Mouse (Mus musculus) myocyte (in vitro differentiated cells): ENCODE measurements at regions not wholly inside any gene's neighbourhood (a gene's known extent, or its start where the extent isn't known, plus 50 kb on each side); places are given as distances from the start of the nearest gene placed in this dataset.

Source experiments
- H3K27me3 ChIP-seq: one replicate; pipeline ENCODE4 v1.6.1; 2011; ENCODE audit not compliant: control insufficient read depth, insufficient read depth, insufficient read length
- H3K36me3 ChIP-seq: one replicate; pipeline ENCODE4 v1.6.1; 2011; ENCODE audit not compliant: control insufficient read depth, insufficient read depth
- H3K4me2 ChIP-seq: one replicate; pipeline ENCODE4 v1.6.1; 2011; ENCODE audit warnings: low read depth, control low read depth
- H3K4me3 ChIP-seq: one replicate; pipeline ENCODE4 v1.5.1; 2011; ENCODE audit warnings: mild to moderate bottlenecking, control low read depth, moderate library complexity
- H3K79me2 ChIP-seq: one replicate; pipeline ENCODE4 v1.6.1; 2011; ENCODE audit not compliant: control insufficient read depth, insufficient read depth
- H3ac ChIP-seq: one replicate; pipeline ENCODE4 v1.6.1; 2011; ENCODE audit not compliant: control insufficient read depth, insufficient read length
- CEBPB ChIP-seq: IDR thresholded peaks from 2 replicates; pipeline ENCODE4 v1.6.1; 2011; ENCODE audit warnings: mild to moderate bottlenecking, moderate library complexity; ENCODE audit not compliant: poor library complexity, insufficient read depth, severe bottlenecking
- E2F4 ChIP-seq: IDR thresholded peaks from one replicate; pipeline ENCODE4 v1.6.1; 2011; ENCODE audit warnings: mild to moderate bottlenecking, control low read depth, moderate library complexity; ENCODE audit not compliant: insufficient read depth
- MAX ChIP-seq: IDR thresholded peaks from one replicate; pipeline ENCODE4 v1.6.1; 2011; ENCODE audit warnings: low read depth, mild to moderate bottlenecking, control low read depth
- MYOD1 ChIP-seq, 3 experiments: IDR thresholded peaks; one replicate each; pipeline ENCODE4 v1.6.1; 2011; ENCODE audit warnings: control low read depth in 2 of 3, low read depth in 2 of 3, mild to moderate bottlenecking in 2 of 3, moderate library complexity in 1 of 3; ENCODE audit not compliant: insufficient read length in 2 of 3, control insufficient read depth in 1 of 3
- MYOG ChIP-seq, 3 experiments: IDR thresholded peaks; one replicate each; pipeline ENCODE4 v1.6.1; 2011; ENCODE audit warnings: control low read depth in 2 of 3, low read depth in 2 of 3, mild to moderate bottlenecking in 2 of 3; ENCODE audit not compliant: insufficient read length in 2 of 3, control insufficient read depth in 1 of 3, insufficient read depth in 1 of 3
- POLR2A ChIP-seq: IDR thresholded peaks from one replicate; pipeline ENCODE4 v1.6.1; 2011; ENCODE audit warnings: low read depth, mild to moderate bottlenecking, control low read depth, moderate library complexity; ENCODE audit not compliant: insufficient read length
- POLR2AphosphoS2 ChIP-seq: IDR thresholded peaks from one replicate; pipeline ENCODE4 v1.6.1; 2011; ENCODE audit warnings: low read depth, control low read depth; ENCODE audit not compliant: insufficient read length
- REST ChIP-seq: IDR thresholded peaks from one replicate; pipeline ENCODE4 v1.6.1; 2011; ENCODE audit warnings: mild to moderate bottlenecking, control low read depth, moderate library complexity; ENCODE audit not compliant: insufficient read depth, insufficient read length
- SRF ChIP-seq: IDR thresholded peaks from one replicate; pipeline ENCODE4 v1.6.1; 2011; ENCODE audit warnings: low read depth; ENCODE audit not compliant: control insufficient read depth, insufficient read length
- TCF12 ChIP-seq: IDR thresholded peaks from one replicate; pipeline ENCODE4 v1.6.1; 2011; ENCODE audit warnings: mild to moderate bottlenecking, control low read depth; ENCODE audit not compliant: poor library complexity, insufficient read depth, severe bottlenecking
- TCF3 ChIP-seq: IDR thresholded peaks from one replicate; pipeline ENCODE4 v1.6.1; 2011; ENCODE audit warnings: low read depth, control low read depth; ENCODE audit not compliant: insufficient read length
- USF1 ChIP-seq: IDR thresholded peaks from one replicate; pipeline ENCODE4 v1.6.1; 2011; ENCODE audit warnings: low read depth, mild to moderate bottlenecking, control low read depth, moderate library complexity

GRCm38 (mm10) chr2:9367801-9368584 lies 513.1 kb upstream of the 4930412O13Rik start:
- Histone ChIP-seq H3K4me2 (no peak overlapping the region), H3K4me3 (no peak overlapping the region), H3K36me3 (no peaks in the 10 kb centered on the region), H3ac (no peak overlapping the region), H3K79me2 (no peaks in the 10 kb centered on the region), H3K27me3 (no peaks in the 10 kb centered on the region)
- TF ChIP-seq CEBPB (no peak), MAX (no peak), SRF (no peak), POLR2AphosphoS2 (no peak), MYOD1 (IDR thresholded peaks at IDR 0.05; ENCODE audit: control insufficient read depth in 1 of 3, insufficient read length in 2 of 3, low read depth in 2 of 3) (no peak), POLR2A (no peak), TCF3 (no peak), MYOG (IDR thresholded peaks at IDR 0.05; ENCODE audit: control insufficient read depth in 1 of 3, insufficient read depth in 1 of 3, insufficient read length in 2 of 3, low read depth in 2 of 3) (no peak), TCF12 (no peak), REST (no peak), USF1 (no peak), E2F4 (no peak)

- H3K4me2 ChIP-seq = no peak overlapping the region
- no peak overlapping the region for H3K4me3 ChIP-seq
- no peak for TF ChIP-seq CEBPB
- TF ChIP-seq TCF3 = no peak
- no peak for TF ChIP-seq USF1
- no peak for TF ChIP-seq TCF12
- no peak for TF ChIP-seq MYOD1 (IDR thresholded peaks at IDR 0.05; ENCODE audit: control insufficient read depth in 1 of 3, insufficient read length in 2 of 3, low read depth in 2 of 3)
- TF ChIP-seq SRF = no peak
- no peak for TF ChIP-seq POLR2AphosphoS2
- no peak for TF ChIP-seq MYOG (IDR thresholded peaks at IDR 0.05; ENCODE audit: control insufficient read depth in 1 of 3, insufficient read depth in 1 of 3, insufficient read length in 2 of 3, low read depth in 2 of 3)
- no peak for TF ChIP-seq MAX
- no peak for TF ChIP-seq REST
- no peak for TF ChIP-seq POLR2A
- no peak for TF ChIP-seq E2F4
Measured at GRCm38 (mm10) chr2:9369572-9369971, 511.5 kb upstream of the 4930412O13Rik start.

GRCm38 (mm10) chr2:9386566-9386965 lies 494.5 kb upstream of the 4930412O13Rik start:
- no peaks in the 10 kb centered on the region for H3K36me3 ChIP-seq
- no peak overlapping the region for H3K4me2 ChIP-seq
- TF ChIP-seq REST (no peak), MYOD1 (IDR thresholded peaks at IDR 0.05; ENCODE audit: control insufficient read depth in 1 of 3, insufficient read length in 2 of 3, low read depth in 2 of 3) (no peak), SRF (no peak), POLR2A (no peak), MYOG (IDR thresholded peaks at IDR 0.05; ENCODE audit: control insufficient read depth in 1 of 3, insufficient read depth in 1 of 3, insufficient read length in 2 of 3, low read depth in 2 of 3) (no peak), E2F4 (no peak), POLR2AphosphoS2 (no peak), USF1 (no peak), MAX (no peak), TCF3 (no peak), TCF12 (no peak), CEBPB (no peak)
- H3K79me2 ChIP-seq = no peaks in the 10 kb centered on the region
- no peak overlapping the region for H3ac ChIP-seq
- no peaks in the 10 kb centered on the region for H3K27me3 ChIP-seq
- H3K4me3 ChIP-seq = no peak overlapping the region

More at GRCm38 (mm10) chr2:9369572-9369971, 511.5 kb upstream of the 4930412O13Rik start:
- Histone ChIP-seq H3ac (no peak overlapping the region), H3K79me2 (no peaks in the 10 kb centered on the region), H3K27me3 (no peaks in the 10 kb centered on the region), H3K36me3 (no peaks in the 10 kb centered on the region)

GRCm38 (mm10) chr2:9388058-9388457 lies 493.0 kb upstream of the 4930412O13Rik start:
- no peak overlapping the region for H3ac ChIP-seq
- TF ChIP-seq E2F4 = no peak
- TF ChIP-seq MYOG (IDR thresholded peaks at IDR 0.05; ENCODE audit: control insufficient read depth in 1 of 3, insufficient read depth in 1 of 3, insufficient read length in 2 of 3, low read depth in 2 of 3) = no peak
- TF ChIP-seq TCF3 = no peak
- no peak for TF ChIP-seq SRF
- no peak for TF ChIP-seq MYOD1 (IDR thresholded peaks at IDR 0.05; ENCODE audit: control insufficient read depth in 1 of 3, insufficient read length in 2 of 3, low read depth in 2 of 3)
- TF ChIP-seq MAX = no peak
- no peak for TF ChIP-seq POLR2A
- no peak for TF ChIP-seq REST
- TF ChIP-seq CEBPB = no peak
- no peak for TF ChIP-seq USF1
- no peak for TF ChIP-seq TCF12
- no peak for TF ChIP-seq POLR2AphosphoS2
- H3K79me2 ChIP-seq = no peaks in the 10 kb centered on the region
- no peak overlapping the region for H3K4me2 ChIP-seq
- no peaks in the 10 kb centered on the region for H3K36me3 ChIP-seq
- H3K4me3 ChIP-seq = no peak overlapping the region
- H3K27me3 ChIP-seq = no peaks in the 10 kb centered on the region
